Mouse (Mus musculus) left cerebral cortex, postnatal 4 days (tissue): ENCODE results near the gene Prtn3. TPM values are rescaled to one million over a fixed set of nuclear protein-coding genes. Genes with fewer than 3 reads are reported as not detected.

Source experiments
- DNase-seq: peaks from one replicate; pipeline ENCODE4 v3.0.0-alpha.2; 2022
- intact Hi-C: fragments of 180-260 bp; cut with DNase I; formaldehyde crosslinking; loops from one replicate; pipeline ENCODE4 v1.15.1; 2025
- microRNA-seq: library from miRNA; unstranded; fragments of <30 nt; microRNA quantifications from one replicate; pipeline ENCODE4 v1.2.0, GENCODE M21; 2022
- total RNA-seq, 2 experiments: library from RNA; stranded (reverse); gene quantifications; 2 replicates each; pipeline ENCODE4 v1.2.3; 2021

Prtn3 gene
- total RNA-seq, 2 experiments from 2014 or later = 6.9 to 7.0 TPM

DNA sequence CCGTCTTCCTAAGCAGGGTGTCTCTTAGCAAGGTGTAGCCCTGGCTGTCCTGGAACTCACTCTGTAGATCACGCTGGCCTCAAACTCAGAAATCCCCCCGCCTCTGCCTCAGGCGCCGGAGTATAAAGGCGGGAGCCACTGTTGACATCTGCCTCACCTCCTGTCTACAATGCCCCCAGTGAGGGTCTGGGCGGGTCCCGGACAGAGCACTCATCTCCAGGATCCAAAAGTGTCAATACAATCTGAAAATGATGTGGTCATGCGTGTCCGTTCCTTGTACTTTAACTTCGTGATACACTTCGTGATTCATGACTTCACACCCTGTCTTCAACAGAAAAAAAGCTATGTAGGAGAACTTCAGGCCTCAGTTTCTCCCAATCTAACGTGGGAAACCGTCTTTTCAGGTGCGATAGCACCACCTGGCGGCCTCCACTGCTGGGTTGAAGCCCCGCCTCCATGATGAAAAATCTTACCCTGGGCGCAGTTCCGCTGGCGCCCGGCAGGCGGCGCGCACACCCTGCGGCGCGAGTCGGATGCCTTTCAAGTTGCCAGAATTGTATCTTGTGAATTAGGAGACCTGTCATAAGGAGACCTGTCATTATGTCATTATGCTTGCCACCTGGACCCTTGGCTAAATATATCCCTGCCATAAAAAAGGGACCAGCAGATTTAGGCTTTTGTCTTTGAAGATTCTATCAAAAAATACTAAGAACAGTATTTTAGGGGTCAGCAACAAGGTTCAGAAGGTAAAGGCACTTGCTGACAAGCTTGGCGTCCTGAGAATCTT, 50.9 kb downstream of the Prtn3 start:
- peak; percentile 94 for DNase-seq
- intact Hi-C loops = loop anchor here (10.0 kb wide), 1 partner anchor 90 kb away; no protein-coding TSS in a partner anchor

GRCm38 (mm10) chr10:79925785-79926490, 51.7 kb downstream of the Prtn3 start:
- no peak for DNase-seq
- intact Hi-C loops = loop anchor here (10.0 kb wide), 1 partner anchor 91 kb away; no protein-coding TSS in a partner anchor

- intact Hi-C loops = loop anchor here (10.0 kb wide), 1 partner anchor 92 kb away; no protein-coding TSS in a partner anchor
- peak; percentile 85 for DNase-seq
Observed at GRCm38 (mm10) chr10:79926491-79927323, 52.4 kb downstream of the Prtn3 start, which contains the start of gene Arid3a. TSS of gene Arid3a (plus strand) at chr10:79927043.

DNA sequence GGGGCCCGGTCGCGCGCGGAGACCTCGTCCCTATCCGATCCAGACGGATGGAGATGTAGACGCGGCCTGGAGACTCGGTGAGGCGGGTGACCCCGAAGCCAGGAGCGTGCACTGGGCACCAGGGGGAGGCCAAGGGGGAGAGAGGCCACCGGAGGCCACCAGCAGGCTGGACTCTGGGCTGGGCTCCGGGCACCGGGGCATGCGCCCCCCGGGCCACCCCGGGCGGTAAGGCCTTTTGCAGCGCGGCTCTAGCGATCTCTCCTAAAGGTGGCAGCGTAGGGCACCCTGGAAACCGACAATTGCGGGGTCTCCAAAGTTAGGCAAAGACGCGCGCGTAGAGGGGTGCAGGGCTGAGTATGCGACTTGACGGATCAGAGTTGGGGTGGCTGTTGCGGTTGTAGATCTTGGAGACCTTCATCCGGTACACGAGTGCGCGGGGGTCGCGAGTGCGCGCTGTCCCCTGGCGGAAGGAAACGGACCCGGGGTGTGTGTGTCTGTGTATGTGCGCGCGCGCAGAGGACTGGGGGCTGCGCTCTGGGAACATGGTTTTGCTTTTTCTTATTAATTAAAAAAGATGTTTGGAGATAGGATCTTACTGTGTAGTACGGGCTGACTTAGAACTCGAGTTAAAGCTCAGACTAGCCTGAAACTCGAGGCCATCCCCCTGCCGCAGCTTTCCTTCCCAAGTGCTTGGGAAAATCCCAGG, 53.2 kb downstream of the Prtn3 start:
- intact Hi-C loops = loop anchor here (10.0 kb wide), 1 partner anchor 93 kb away; no protein-coding TSS in a partner anchor
- peak; percentile 51 for DNase-seq

DNA sequence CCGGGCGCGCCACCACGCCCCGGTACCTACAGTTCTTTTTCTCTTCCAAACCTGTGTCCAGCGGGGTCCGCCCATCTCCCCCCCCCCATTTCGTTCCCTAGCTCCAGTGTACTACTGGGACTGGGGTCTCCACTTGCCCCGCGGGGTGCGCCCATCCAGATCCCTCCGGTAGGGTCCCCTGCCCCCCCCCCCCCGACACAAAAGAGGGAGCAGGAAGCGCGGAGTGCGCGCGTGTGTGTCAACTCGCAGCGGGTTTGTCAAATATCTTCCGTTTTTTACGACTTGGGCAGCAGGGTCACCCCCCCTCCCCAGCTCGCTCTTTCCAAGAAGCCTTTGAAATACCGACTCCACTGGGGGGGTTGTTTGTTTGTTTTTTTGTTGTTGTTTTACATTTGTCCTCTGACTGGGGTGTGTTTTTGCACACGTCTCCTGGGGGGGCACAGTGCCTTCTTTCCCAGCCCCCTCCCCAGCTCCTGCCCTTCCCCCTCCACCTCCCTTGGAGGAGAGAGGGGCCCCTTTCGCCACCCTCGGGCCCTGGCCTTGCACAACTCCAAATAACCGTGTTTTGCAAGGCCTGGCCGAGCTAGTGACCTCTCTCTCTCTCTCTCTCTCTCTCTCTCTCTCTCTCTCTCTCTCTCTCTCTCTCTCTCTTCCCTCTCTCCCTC, 53.9 kb downstream of the Prtn3 start:
- intact Hi-C loops = loop anchor here (10.0 kb wide), 1 partner anchor 93 kb away; no protein-coding TSS in a partner anchor
- DNase-seq = no peak

DNA sequence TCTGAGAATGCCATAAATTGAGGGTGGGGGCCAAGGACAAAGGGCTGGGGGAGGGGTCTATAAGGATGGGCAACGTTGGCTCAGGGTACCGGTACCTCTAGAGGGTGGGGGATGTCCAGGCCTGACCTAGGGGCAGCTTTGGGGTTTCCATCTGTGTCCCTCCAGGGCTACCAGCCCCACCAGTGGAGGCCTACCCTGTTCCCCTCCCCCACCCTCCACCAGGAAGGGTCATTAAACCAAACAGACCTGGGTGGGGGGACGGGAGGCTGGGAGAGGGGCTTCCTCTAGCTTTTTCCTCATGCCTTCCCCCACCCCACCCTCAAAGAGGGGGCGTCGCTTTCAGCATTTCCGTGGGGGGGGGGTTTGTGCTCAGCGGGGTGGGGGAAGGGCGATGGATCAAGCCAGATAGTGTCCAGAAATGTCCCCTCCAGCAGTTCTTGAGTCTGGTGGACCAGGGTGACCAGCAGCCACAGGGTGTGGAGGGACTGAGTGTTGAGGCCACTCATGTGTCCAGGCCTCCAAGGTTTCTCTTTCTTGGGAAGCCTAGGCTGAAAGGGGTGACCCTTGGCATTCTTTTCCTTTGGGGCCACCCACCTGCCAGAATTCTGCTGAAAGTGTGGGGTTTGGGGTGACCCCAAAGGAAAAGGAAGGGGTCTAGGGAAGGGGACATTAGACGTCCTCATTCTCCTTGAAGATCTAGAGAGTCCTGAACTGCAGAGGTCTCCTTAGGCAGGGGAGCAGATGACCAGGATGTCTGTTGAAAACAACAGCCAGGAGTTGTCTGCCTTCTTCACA, 54.8 kb downstream of the Prtn3 start:
- no peak for DNase-seq
- intact Hi-C loops = loop anchor here (10.0 kb wide), 1 partner anchor 94 kb away; no protein-coding TSS in a partner anchor

GRCm38 (mm10) chr10:79929967-79930825, 55.9 kb downstream of the Prtn3 start:
- intact Hi-C loops = loop anchor here (10.0 kb wide), 1 partner anchor 95 kb away; no protein-coding TSS in a partner anchor
- DNase-seq = no peak

GRCm38 (mm10) chr10:79930826-79931186, 56.5 kb downstream of the Prtn3 start:
- DNase-seq = peak; percentile 76
- intact Hi-C loops = no loop called here

DNA sequence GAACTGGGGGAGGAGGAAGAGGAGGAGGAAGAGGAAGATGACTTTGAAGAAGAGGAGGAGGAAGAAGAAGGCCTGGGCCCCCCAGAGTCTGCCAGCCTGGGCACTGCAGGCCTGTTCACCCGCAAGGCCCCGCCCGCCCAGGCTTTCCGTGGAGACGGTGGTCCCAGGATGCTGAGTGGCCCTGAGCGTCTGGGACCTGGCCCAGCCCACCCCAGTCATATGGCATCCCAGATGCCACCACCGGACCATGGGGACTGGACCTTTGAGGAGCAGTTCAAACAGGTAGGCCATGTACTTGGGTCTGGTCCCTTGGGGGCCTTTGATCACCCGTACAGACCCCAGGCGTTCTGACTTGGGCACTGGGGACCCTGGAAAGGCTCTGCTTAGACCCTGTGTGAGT, 57.5 kb downstream of the Prtn3 start:
- intact Hi-C loops = no loop called here

GRCm38 (mm10) chr10:79932736-79933135, 58.5 kb downstream of the Prtn3 start:
- DNase-seq = peak; percentile 86
- intact Hi-C loops = no loop called here

More for the DNA sequence above, 57.5 kb downstream of the Prtn3 start:
- no peak for DNase-seq

Small RNA genes lying within 50 kb of the gene (microRNA-seq; reads per million reads assigned to microRNA genes)
- gene Mir6910 = not detected

Other genes starting within 250 kb of the Prtn3 start
- 10 to 100 TPM; 46.0 to 49.8 TPM for gene Shc2, start 236.6 kb upstream of the Prtn3 start, total RNA-seq
- under 1 TPM; 0.38 to 0.40 TPM for gene Odf3l2, start 228.7 kb upstream of the Prtn3 start, total RNA-seq
- gene Madcam1, start 209.9 kb upstream of the Prtn3 start, total RNA-seq = under 1 TPM; 0.72 to 0.84 TPM
- 10 to 100 TPM; 57.0 to 59.9 TPM for gene Tpgs1, start 205.1 kb upstream of the Prtn3 start, total RNA-seq
- 10 to 100 TPM; 59.6 to 61.5 TPM for gene Cdc34, start 192.3 kb upstream of the Prtn3 start, total RNA-seq
- 1 to 10 TPM; 2.6 to 3.3 TPM for gene Gzmm, start 185.5 kb upstream of the Prtn3 start, total RNA-seq
- 100 to 1,000 TPM; 486 to 495 TPM for gene Bsg, start 170.0 kb upstream of the Prtn3 start, total RNA-seq
- gene Hcn2, start 157.8 kb upstream of the Prtn3 start, total RNA-seq = 10 to 100 TPM; 47.4 to 53.8 TPM
- 10 to 100 TPM; 44.8 to 51.8 TPM for gene Polrmt, start 127.9 kb upstream of the Prtn3 start, total RNA-seq
- 1 to 10 TPM; 1.3 to 1.7 TPM for gene Fgf22, start 119.4 kb upstream of the Prtn3 start, total RNA-seq
- gene Rnf126, start 107.5 kb upstream of the Prtn3 start, total RNA-seq = 10 to 100 TPM; 85.0 to 95.3 TPM
- 1 to 10 TPM; 2.5 to 3.2 TPM for gene Fstl3, start 97.2 kb upstream of the Prtn3 start, total RNA-seq
- under 1 TPM in 1 of 2 experiments, not detected in 1; 0.52 TPM for gene Prss57, start 83.5 kb upstream of the Prtn3 start, total RNA-seq
- gene Palm, start 80.9 kb upstream of the Prtn3 start, total RNA-seq = 100 to 1,000 TPM; 404 to 409 TPM
- gene Misp, start 53.5 kb upstream of the Prtn3 start, total RNA-seq = under 1 TPM; 0.46 to 0.76 TPM
- gene Ptbp1, start 20.0 kb upstream of the Prtn3 start, total RNA-seq = 10 to 100 TPM; 91.7 to 92.7 TPM
- gene Plppr3, start 158 bp downstream of the Prtn3 start, total RNA-seq = 100 to 1,000 TPM; 277 to 305 TPM
- gene Elane, start 11.8 kb downstream of the Prtn3 start, total RNA-seq = not detected
- gene Cfd, start 16.4 kb downstream of the Prtn3 start, total RNA-seq = not detected
- 10 to 100 TPM; 56.4 to 59.6 TPM for gene Med16, start 34.4 kb downstream of the Prtn3 start, total RNA-seq
- not detected for gene Gm26602, start 36.4 kb downstream of the Prtn3 start, total RNA-seq
- gene Kiss1r, start 42.5 kb downstream of the Prtn3 start, total RNA-seq = 1 to 10 TPM; 5.0 to 6.8 TPM
- 100 to 1,000 TPM; 307 to 309 TPM for gene R3hdm4, start 46.7 kb downstream of the Prtn3 start, total RNA-seq
- 1 to 10 TPM; 6.3 to 9.5 TPM for gene Arid3a, start 52.6 kb downstream of the Prtn3 start, total RNA-seq
- 10 to 100 TPM; 51.7 to 55.8 TPM for gene Wdr18, start 85.7 kb downstream of the Prtn3 start, total RNA-seq
- under 1 TPM; 0.12 to 0.30 TPM for gene Grin3b, start 96.2 kb downstream of the Prtn3 start, total RNA-seq
- 100 to 1,000 TPM; 117 to 127 TPM for gene Tmem259, start 109.9 kb downstream of the Prtn3 start, total RNA-seq
- 10 to 100 TPM; 12.4 to 17.2 TPM for gene Cnn2, start 114.1 kb downstream of the Prtn3 start, total RNA-seq
- 1 to 10 TPM; 7.2 to 8.1 TPM for gene Abca7, start 122.0 kb downstream of the Prtn3 start, total RNA-seq
- 1 to 10 TPM; 1.6 to 1.7 TPM for gene Arhgap45, start 142.2 kb downstream of the Prtn3 start, total RNA-seq
- gene Polr2e, start 165.3 kb downstream of the Prtn3 start, total RNA-seq = 10 to 100 TPM; 63.9 to 74.2 TPM
- 100 to 1,000 TPM; 311 to 347 TPM for gene Gpx4, start 172.7 kb downstream of the Prtn3 start, total RNA-seq
- gene Sbno2, start 231.1 kb downstream of the Prtn3 start, total RNA-seq = 10 to 100 TPM; 28.8 to 30.8 TPM
- gene Stk11, start 241.3 kb downstream of the Prtn3 start, total RNA-seq = 100 to 1,000 TPM; 100 to 111 TPM